Mouse (Mus musculus) liver, postnatal 0 days (tissue): Measurements from ENCODE around the gene Gm11567.

Experiments
- CTCF ChIP-seq: sonication (generic); IDR thresholded peaks from 2 replicates; pipeline ENCODE4 v1.5.1; 2016; ENCODE audit warnings: antibody characterized with exemption, low read depth
- EP300 ChIP-seq: IDR thresholded peaks from 2 replicates; pipeline ENCODE4 v1.6.1; 2016; ENCODE audit warnings: antibody characterized with exemption, low read depth, mild to moderate bottlenecking

- TF ChIP-seq CTCF (no peak), EP300 (no peak)
Observed at GRCm38 (mm10) chr11:99914451-99914850, 35.5 kb downstream of the Gm11567 start, which contains the start of gene Gm11565.
